Mouse (Mus musculus): ENCODE results near the gene Smarca2. TPM values are rescaled to one million over a fixed set of nuclear protein-coding genes. Genes with fewer than 3 reads are reported as not detected.

Gene Smarca2
- polyA plus RNA-seq, 1 experiment from 2014 or later = 46.3 TPM

- Histone ChIP-seq H3K27me3 (replicated peaks; ENCODE audit: insufficient read depth, low read length) (no peaks in the 10 kb centered on the region), H3K9me3 (ENCODE audit: low read length) (no peaks in the 10 kb centered on the region), H3K4me3 (ENCODE audit: low read depth, low read length) (no peak overlapping the region), H3K9ac (replicated peaks; ENCODE audit: low read depth) (no peak overlapping the region), H3K27ac (ENCODE audit: low read length) (no peak overlapping the region), H3K36me3 (ENCODE audit: insufficient read depth, low read length) (no peaks in the 10 kb centered on the region), H3K4me2 (replicated peaks; ENCODE audit: low read depth, low read length) (peak overlapping the region; percentile 25; the same call in 1 of the 2 replicates), H3K4me1 (ENCODE audit: insufficient read depth, low read depth, low read length) (no peaks in the 10 kb centered on the region)
- 79% methylated on average over 4 of the region's 4 CpGs for WGBS
- DNase-seq (ENCODE audit: low spot score) (no peak), ATAC-seq (no peak)
- no peak for TF ChIP-seq EP300 (IDR thresholded peaks at IDR 0.05)
- TF ChIP-seq CTCF (IDR thresholded peaks at IDR 0.05) = no peak
Observed at GRCm38 (mm10) chr19:26804401-26804800, 199.6 kb downstream of the Smarca2 start.

DNA sequence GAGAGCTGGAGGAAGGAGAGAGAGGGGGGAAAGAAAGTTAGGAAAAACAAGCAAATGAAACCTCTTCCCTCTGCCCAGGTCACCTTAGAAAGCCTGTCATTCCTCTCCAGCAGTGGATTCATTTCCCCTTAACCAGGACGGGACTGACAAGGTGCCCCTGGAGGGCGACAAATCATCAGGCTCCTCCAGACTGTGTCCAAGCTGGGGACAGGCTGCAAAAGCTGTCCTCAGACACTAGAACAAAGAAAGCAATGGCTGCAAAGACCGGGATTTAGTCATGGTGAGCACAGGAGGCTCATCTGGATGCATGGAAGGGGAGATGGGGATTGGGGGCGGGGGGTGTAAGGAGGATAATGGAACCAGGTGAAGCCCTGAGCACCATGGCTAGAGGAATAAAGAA lies 209.8 kb downstream of the Smarca2 start:
- 46% methylated on average over 4 of the region's 4 CpGs for WGBS
- TF ChIP-seq CTCF (IDR thresholded peaks at IDR 0.05) (peak; percentile 50), EP300 (IDR thresholded peaks at IDR 0.05) (no peak)
- peak; percentile 15 for DNase-seq (ENCODE audit: low spot score)
- Histone ChIP-seq H3K4me1 (ENCODE audit: insufficient read depth, low read depth, low read length) (no peaks in the 10 kb centered on the region), H3K27ac (ENCODE audit: low read length) (no peak overlapping the region), H3K4me2 (replicated peaks; ENCODE audit: low read depth, low read length) (no peak overlapping the region), H3K4me3 (ENCODE audit: low read depth, low read length) (no peak overlapping the region), H3K27me3 (replicated peaks; ENCODE audit: insufficient read depth, low read length) (no peaks in the 10 kb centered on the region), H3K9ac (replicated peaks; ENCODE audit: low read depth) (no peak overlapping the region), H3K9me3 (ENCODE audit: low read length) (no peaks in the 10 kb centered on the region), H3K36me3 (ENCODE audit: insufficient read depth, low read length) (no peaks in the 10 kb centered on the region)
- no peak for ATAC-seq

- no peak for ATAC-seq
- no peak for TF ChIP-seq EP300 (IDR thresholded peaks at IDR 0.05)
- no peak for TF ChIP-seq CTCF (IDR thresholded peaks at IDR 0.05)
- 85% methylated on average over 4 of the region's 4 CpGs for WGBS
- Histone ChIP-seq H3K4me2 (replicated peaks; ENCODE audit: low read depth, low read length) (no peak overlapping the region), H3K4me3 (ENCODE audit: low read depth, low read length) (no peak overlapping the region), H3K27ac (ENCODE audit: low read length) (no peak overlapping the region), H3K36me3 (ENCODE audit: insufficient read depth, low read length) (no peaks in the 10 kb centered on the region), H3K27me3 (replicated peaks; ENCODE audit: insufficient read depth, low read length) (no peaks in the 10 kb centered on the region), H3K9ac (replicated peaks; ENCODE audit: low read depth) (no peak overlapping the region), H3K9me3 (ENCODE audit: low read length) (no peaks in the 10 kb centered on the region), H3K4me1 (ENCODE audit: insufficient read depth, low read depth, low read length) (no peaks in the 10 kb centered on the region)
- no peak for DNase-seq (ENCODE audit: low spot score)
Observed at GRCm38 (mm10) chr19:26817901-26818300, 213.1 kb downstream of the Smarca2 start.
